Mouse (Mus musculus) midbrain, embryonic 14.5 days (tissue): ENCODE measurements at regions not wholly inside any gene's neighbourhood (a gene's known extent, or its start where the extent isn't known, plus 50 kb on each side); places are given as distances from the start of the nearest gene placed in this dataset.

Experiments
- ATAC-seq: fragments of 200-750 bp; cut with Nextera tagmentation; 2 replicates; pipeline ENCODE4 v1.8.0; 2017; ENCODE audit warnings: moderate number of reproducible peaks, moderate library complexity; ENCODE audit not compliant: low FRiP score, low TSS enrichment
- DNase-seq: peaks from one replicate; pipeline ENCODE4 v3.0.0-alpha.2; 2015
- H3K27ac ChIP-seq: fragments of 300-500 bp; sonication (generic); replicated peaks from 2 replicates; pipeline ENCODE4 v1.5.1; 2014; ENCODE audit warnings: mild to moderate bottlenecking, low read depth, low read length, moderate library complexity
- H3K27me3 ChIP-seq: fragments of 300-500 bp; sonication (generic); 2 replicates; pipeline ENCODE4 v1.6.1; 2014; ENCODE audit warnings: low read length, control low read depth, mixed read lengths; ENCODE audit not compliant: control insufficient read depth, insufficient read depth
- H3K36me3 ChIP-seq: fragments of 300-500 bp; sonication (generic); 2 replicates; pipeline ENCODE4 v1.6.1; 2014; ENCODE audit warnings: low read length, control low read depth; ENCODE audit not compliant: control insufficient read depth, insufficient read depth
- H3K4me1 ChIP-seq: fragments of 300-500 bp; sonication (generic); 2 replicates; pipeline ENCODE4 v1.6.1; 2014; ENCODE audit warnings: mild to moderate bottlenecking, antibody characterized with exemption, low read length, control low read depth; ENCODE audit not compliant: control insufficient read depth, insufficient read depth
- H3K4me2 ChIP-seq: fragments of 300-500 bp; sonication (generic); 2 replicates; pipeline ENCODE4 v1.6.1; 2014; ENCODE audit warnings: mild to moderate bottlenecking, low read length, moderate library complexity
- H3K4me3 ChIP-seq: fragments of 300-500 bp; sonication (generic); replicated peaks from 2 replicates; pipeline ENCODE4 v1.5.1; 2014; ENCODE audit warnings: low read depth, low read length
- H3K9ac ChIP-seq: fragments of 300-500 bp; sonication (generic); replicated peaks from 2 replicates; pipeline ENCODE4 v1.6.1; 2014; ENCODE audit warnings: mild to moderate bottlenecking, low read length, moderate library complexity
- H3K9me3 ChIP-seq: fragments of 300-500 bp; sonication (generic); 2 replicates; pipeline ENCODE4 v1.6.1; 2016; ENCODE audit warnings: low read length, control low read depth, mixed read lengths; ENCODE audit not compliant: control insufficient read depth
- WGBS: fragments of 180-500 bp; shearing (Covaris S2); extraction: QIAGEN DNeasy Blood & Tissue Kit; methylation state at CpG from one replicate; pipeline ENCODE4 v1.1.7; 2014; 5-methylcytosine and 5-hydroxymethylcytosine counted together

- no peak for DNase-seq
These were observed 105.9 kb upstream of the D7Ertd443e start for GRCm38 (mm10) chr7:134491326-134491725.

GRCm38 (mm10) chr7:134497219-134497618, 111.8 kb upstream of the D7Ertd443e start:
- H3K27ac ChIP-seq = no peak overlapping the region
- ATAC-seq = no peak
- no peaks in the 10 kb centered on the region for H3K9me3 ChIP-seq
- no peak for DNase-seq
- H3K9ac ChIP-seq = no peak overlapping the region
- H3K4me2 ChIP-seq = no peak overlapping the region
- WGBS = 81% methylated on average over 11 of the region's 11 CpGs
- H3K36me3 ChIP-seq = no peaks in the 10 kb centered on the region
- no peaks in the 10 kb centered on the region for H3K4me1 ChIP-seq
- no peaks in the 10 kb centered on the region for H3K27me3 ChIP-seq
- no peak overlapping the region for H3K4me3 ChIP-seq

More at GRCm38 (mm10) chr7:134491326-134491725, 105.9 kb upstream of the D7Ertd443e start:
- Histone ChIP-seq H3K9ac (no peak overlapping the region), H3K36me3 (no peaks in the 10 kb centered on the region), H3K27ac (no peak overlapping the region), H3K4me2 (no peak overlapping the region), H3K9me3 (no peaks in the 10 kb centered on the region), H3K4me1 (no peaks in the 10 kb centered on the region), H3K4me3 (no peak overlapping the region), H3K27me3 (no peaks in the 10 kb centered on the region)
- no peak for ATAC-seq
- 61% methylated on average over 4 of the region's 4 CpGs for WGBS

- H3K27ac ChIP-seq = no peak overlapping the region
- ATAC-seq (no peak), DNase-seq (no peak)
- H3K4me1 ChIP-seq = no peaks in the 10 kb centered on the region
- no peaks in the 10 kb centered on the region for H3K36me3 ChIP-seq
- no peak overlapping the region for H3K4me2 ChIP-seq
- no peak overlapping the region for H3K4me3 ChIP-seq
- H3K27me3 ChIP-seq = no peaks in the 10 kb centered on the region
- H3K9ac ChIP-seq = no peak overlapping the region
- H3K9me3 ChIP-seq = no peaks in the 10 kb centered on the region
- WGBS = 84% methylated on average over 4 of the region's 4 CpGs
These were observed 112.4 kb upstream of the D7Ertd443e start for GRCm38 (mm10) chr7:134497870-134498269.

- H3K36me3 ChIP-seq = no peaks in the 10 kb centered on the region
- no peak overlapping the region for H3K27ac ChIP-seq
- ATAC-seq (no peak), DNase-seq (no peak)
- H3K9me3 ChIP-seq = no peaks in the 10 kb centered on the region
- H3K4me2 ChIP-seq = no peak overlapping the region
- H3K4me3 ChIP-seq = no peak overlapping the region
- WGBS = 89% methylated on average over 9 of the region's 9 CpGs
- no peak overlapping the region for H3K9ac ChIP-seq
- no peaks in the 10 kb centered on the region for H3K4me1 ChIP-seq
- H3K27me3 ChIP-seq = no peaks in the 10 kb centered on the region
These were observed 113.3 kb upstream of the D7Ertd443e start for GRCm38 (mm10) chr7:134498716-134499115.

GRCm38 (mm10) chr7:134499429-134499828, 114.0 kb upstream of the D7Ertd443e start:
- H3K27me3 ChIP-seq = no peaks in the 10 kb centered on the region
- no peak for ATAC-seq
- H3K4me2 ChIP-seq = no peak overlapping the region
- H3K27ac ChIP-seq = no peak overlapping the region
- no peak overlapping the region for H3K9ac ChIP-seq
- no peaks in the 10 kb centered on the region for H3K36me3 ChIP-seq
- H3K4me3 ChIP-seq = no peak overlapping the region
- no peaks in the 10 kb centered on the region for H3K4me1 ChIP-seq
- DNase-seq = no peak
- 42% methylated on average over 4 of the region's 4 CpGs for WGBS
- H3K9me3 ChIP-seq = no peaks in the 10 kb centered on the region

GRCm38 (mm10) chr7:134500210-134500609, 114.7 kb upstream of the D7Ertd443e start:
- no peak overlapping the region for H3K27ac ChIP-seq
- H3K36me3 ChIP-seq = no peaks in the 10 kb centered on the region
- no peaks in the 10 kb centered on the region for H3K27me3 ChIP-seq
- DNase-seq (no peak), ATAC-seq (no peak)
- H3K4me3 ChIP-seq = no peak overlapping the region
- H3K4me2 ChIP-seq = no peak overlapping the region
- no peak overlapping the region for H3K9ac ChIP-seq
- H3K4me1 ChIP-seq = no peaks in the 10 kb centered on the region
- 48% methylated on average over 4 of the region's 4 CpGs for WGBS
- H3K9me3 ChIP-seq = no peaks in the 10 kb centered on the region

GRCm38 (mm10) chr7:134501079-134501478, 115.6 kb upstream of the D7Ertd443e start:
- no peaks in the 10 kb centered on the region for H3K9me3 ChIP-seq
- H3K4me2 ChIP-seq = no peak overlapping the region
- H3K36me3 ChIP-seq = no peaks in the 10 kb centered on the region
- H3K4me1 ChIP-seq = no peaks in the 10 kb centered on the region
- no peak overlapping the region for H3K4me3 ChIP-seq
- no peak for DNase-seq
- WGBS = 0% methylated on average over 1 of the region's 1 CpGs
- no peak overlapping the region for H3K27ac ChIP-seq
- H3K27me3 ChIP-seq = no peaks in the 10 kb centered on the region
- ATAC-seq = no peak
- no peak overlapping the region for H3K9ac ChIP-seq

GRCm38 (mm10) chr7:134510333-134510928, 125.0 kb upstream of the D7Ertd443e start:
- no peak overlapping the region for H3K27ac ChIP-seq
- H3K4me1 ChIP-seq = no peaks in the 10 kb centered on the region
- no peaks in the 10 kb centered on the region for H3K36me3 ChIP-seq
- DNase-seq = no peak
- no peaks in the 10 kb centered on the region for H3K9me3 ChIP-seq
- H3K27me3 ChIP-seq = no peaks in the 10 kb centered on the region
- H3K9ac ChIP-seq = no peak overlapping the region
- no peak for ATAC-seq
- WGBS = 87% methylated on average over 6 of the region's 6 CpGs
- no peak overlapping the region for H3K4me2 ChIP-seq
- H3K4me3 ChIP-seq = no peak overlapping the region

GRCm38 (mm10) chr7:134519372-134519975, 134.0 kb upstream of the D7Ertd443e start:
- ATAC-seq = no peak

More at GRCm38 (mm10) chr7:134519372-134519975, 134.0 kb upstream of the D7Ertd443e start:
- Histone ChIP-seq H3K4me1 (no peaks in the 10 kb centered on the region), H3K27me3 (no peaks in the 10 kb centered on the region), H3K36me3 (no peaks in the 10 kb centered on the region), H3K4me3 (no peak overlapping the region), H3K9me3 (no peaks in the 10 kb centered on the region), H3K4me2 (no peak overlapping the region), H3K9ac (no peak overlapping the region), H3K27ac (no peak overlapping the region)
- 83% methylated on average over 9 of the region's 9 CpGs for WGBS
- DNase-seq = no peak
